Mouse (Mus musculus) left cerebral cortex, postnatal 36 days (tissue): Measurements from ENCODE around the gene Srp14. TPM values are rescaled to one million over a fixed set of nuclear protein-coding genes. Genes with fewer than 3 reads are reported as not detected.
A peak's percentile ranks its signal among the peaks of the same experiment; 100 is the strongest.

Experiments used
- DNase-seq, 2 experiments: peaks; one replicate each; pipeline ENCODE4 v3.0.0; 2021 to 2022; ENCODE audit warnings: low spot score in 2 of 2, mixed read lengths in 1 of 2
- intact Hi-C: fragments of 180-260 bp; cut with DNase I; formaldehyde crosslinking; loops from one replicate; pipeline ENCODE4 v1.15.1; 2025
- total RNA-seq, 2 experiments: library from RNA; stranded (reverse); gene quantifications; 2 replicates each; pipeline ENCODE4 v1.2.3; 2021

Gene Srp14
- total RNA-seq, 2 experiments from 2014 or later: 136 to 158 TPM

- peak; percentile 67 to 78 for DNase-seq
- intact Hi-C loops: loop anchor here (10.0 kb wide), 1 partner anchor 183 kb away; no protein-coding TSS in a partner anchor
Measured at GRCm38 (mm10) chr2:118448181-118448580, 31.3 kb downstream of the Srp14 start.

GRCm38 (mm10) chr2:118445696-118446674, 33.5 kb downstream of the Srp14 start:
- intact Hi-C loops: loop anchor here (10.0 kb wide), 1 partner anchor 181 kb away; no protein-coding TSS in a partner anchor
- no peak for DNase-seq

- intact Hi-C loops: loop anchor here (5.0 to 10.0 kb wide), 2 partner anchors 70 to 178 kb away; partner anchors contain the start of gene Gpr176
- DNase-seq: no peak
Measured at GRCm38 (mm10) chr2:118442723-118443122, 36.8 kb downstream of the Srp14 start.

- intact Hi-C loops: loop anchor here (5.0 to 10.0 kb wide), 2 partner anchors 70 to 177 kb away; partner anchors contain the start of gene Gpr176
- no peak for DNase-seq
Measured at GRCm38 (mm10) chr2:118442172-118442571, 37.3 kb downstream of the Srp14 start.

GRCm38 (mm10) chr2:118431589-118431988, 47.9 kb downstream of the Srp14 start:
- intact Hi-C loops: no loop called here
- DNase-seq: no peak

GRCm38 (mm10) chr2:118430630-118431029, 48.9 kb downstream of the Srp14 start:
- DNase-seq: no peak
- intact Hi-C loops: no loop called here

- intact Hi-C loops: no loop called here
- no peak for DNase-seq
Measured at GRCm38 (mm10) chr2:118429297-118429696, 50.2 kb downstream of the Srp14 start.

- intact Hi-C loops: no loop called here
- no peak for DNase-seq
Measured at GRCm38 (mm10) chr2:118428296-118428695, 51.2 kb downstream of the Srp14 start.

Other genes with a start within 250 kb of the Srp14 start
- under 1 TPM; 0.20 to 0.48 TPM for gene Fsip1, start 222.7 kb downstream of the Srp14 start, total RNA-seq
- 10 to 100 TPM in 1 of 2 experiments, 1 to 10 TPM in 1; 8.4 to 10.6 TPM for gene Gpr176, start 106.3 kb downstream of the Srp14 start, total RNA-seq
- gene Eif2ak4, start 91.1 kb downstream of the Srp14 start, total RNA-seq: 10 to 100 TPM; 18.1 to 24.8 TPM
- gene Bmf, start 70.0 kb upstream of the Srp14 start, total RNA-seq: 1 to 10 TPM; 4.8 to 5.8 TPM
- 1 to 10 TPM in 1 of 2 experiments, under 1 TPM in 1; 0.42 to 2.3 TPM for gene Bub1b, start 118.5 kb upstream of the Srp14 start, total RNA-seq
- gene Pak6, start 183.6 kb upstream of the Srp14 start, total RNA-seq: 100 to 1,000 TPM in 1 of 2 experiments, 10 to 100 TPM in 1; 83.4 to 104 TPM
- 10 to 100 TPM; 20.0 to 32.2 TPM for gene Ankrd63, start 224.3 kb upstream of the Srp14 start, total RNA-seq
- gene Plcb2, start 248.7 kb upstream of the Srp14 start, total RNA-seq: 1 to 10 TPM; 2.4 to 3.4 TPM